Mouse (Mus musculus): ENCODE results near the gene Hip1.

DNA sequence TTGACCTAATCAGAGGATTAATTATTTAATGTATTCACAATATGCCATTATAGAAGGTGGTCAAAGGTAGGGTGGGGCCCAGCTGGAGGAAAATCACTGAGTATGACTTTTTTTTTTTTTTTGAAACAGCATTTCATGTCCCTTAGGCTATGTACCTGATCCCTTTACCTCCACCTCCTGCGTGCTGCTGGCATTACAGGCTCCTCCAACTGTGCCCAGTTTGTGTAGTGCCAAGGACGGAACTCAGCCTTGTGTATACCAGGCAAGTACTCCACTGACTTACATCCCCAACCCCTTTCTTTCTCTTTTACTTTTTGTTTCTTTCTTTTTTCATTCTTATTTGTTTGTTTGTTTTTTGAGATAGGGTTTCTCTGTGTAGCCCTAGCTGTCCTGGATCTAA, 48.4 kb downstream of the Hip1 start:
- TF ChIP-seq CTCF (IDR thresholded peaks at IDR 0.05; ENCODE audit: low read depth), result no peak; the same call in 1 of the 2 replicates
- TF ChIP-seq EP300 (optimal IDR thresholded peaks at IDR 0.05), result no peak

Measured in stomach, postnatal 0 days (tissue).